ENCODE assay signal across 29 mouse cellular contexts in genomic region chr13:113353546-113353945, GRCm38 (mm10).
DNase-seq lines count a peak whose midpoint lies in the region; ATAC-seq and TF ChIP-seq lines count a peak whose summit lies in the region.
"Had no signal": no experiment of that assay in that cellular context is flagged by ENCODE, and none has a peak within 500 bp of the region (broad histone marks: within the 10 kb centered on the region; RNA-seq: fewer than 3 reads in every experiment).

No protein-coding gene starts in this region.

- ATAC-seq in hindbrain, embryonic 14.5 days (ENCODE audit: low FRiP score): no peak
- 0 out of 2 replicates have a peak, but pooled peaks have one; percentile 39 for ATAC-seq in stomach, embryonic 14.5 days (ENCODE audit: insufficient number of reproducible peaks, insufficient read depth, low FRiP score, low read depth)
- peak; percentile 66; the same call in 1 of the 2 replicates for ATAC-seq in stomach, embryonic 16.5 days (ENCODE audit: insufficient read depth, low FRiP score)
- ATAC-seq in lung, postnatal 0 days: no peak
- ATAC-seq: activated CD4-positive, CD25-positive, alpha-beta regulatory T cell, adult 4 months; CD4-positive, CD25-positive, alpha-beta regulatory T cell, adult 4 months; forebrain, embryonic 14.5 days; forebrain, embryonic 16.5 days; Patski had no signal

- WGBS in hindbrain, embryonic 10.5 days: 79% methylated on average over 3 of the region's 3 CpGs
- WGBS in hindbrain, embryonic 14.5 days: 74% methylated on average over 3 of the region's 3 CpGs
- 72% methylated on average over 3 of the region's 3 CpGs for WGBS in stomach, embryonic 14.5 days
- 62% methylated on average over 3 of the region's 3 CpGs for WGBS in stomach, embryonic 16.5 days
- 80% methylated on average over 3 of the region's 3 CpGs for WGBS in lung, postnatal 0 days

- TF ChIP-seq EP300 in lung, postnatal 0 days (IDR thresholded peaks at IDR 0.05): no peak

- H3K4me2 ChIP-seq in hindbrain, embryonic 14.5 days (replicated peaks): no peak overlapping the region
- no peak overlapping the region for H3K4me2 ChIP-seq in stomach, embryonic 14.5 days (replicated peaks; ENCODE audit: low read depth, low read length)
- no peak overlapping the region for H3K4me2 ChIP-seq in stomach, embryonic 16.5 days (ENCODE audit: low read depth, low read length)
- H3K4me2 ChIP-seq in lung, postnatal 0 days (replicated peaks; ENCODE audit: low read depth, low read length): no peak overlapping the region
- H3K4me2 ChIP-seq: embryonic facial prominence, embryonic 13.5 days; embryonic facial prominence, embryonic 15.5 days; forebrain, embryonic 12.5 days had no signal

- H3K36me3 ChIP-seq in hindbrain, embryonic 10.5 days: no peaks in the 10 kb centered on the region
- no peaks in the 10 kb centered on the region for H3K36me3 ChIP-seq in hindbrain, embryonic 14.5 days (replicated peaks; ENCODE audit: control insufficient read depth, insufficient read depth)
- no peaks in the 10 kb centered on the region for H3K36me3 ChIP-seq in stomach, embryonic 14.5 days (ENCODE audit: control insufficient read depth, insufficient read depth, low read length)
- H3K36me3 ChIP-seq in stomach, embryonic 16.5 days (ENCODE audit: control insufficient read depth, insufficient read depth, low read length): no peaks in the 10 kb centered on the region
- no peaks in the 10 kb centered on the region for H3K36me3 ChIP-seq in lung, postnatal 0 days (ENCODE audit: insufficient read depth, low read length)
- H3K36me3 ChIP-seq: embryonic facial prominence, embryonic 13.5 days; embryonic facial prominence, embryonic 15.5 days; forebrain, embryonic 10.5 days; forebrain, embryonic 12.5 days; G1E had no signal

- no peaks in the 10 kb centered on the region for H3K9me3 ChIP-seq in hindbrain, embryonic 10.5 days
- no peaks in the 10 kb centered on the region for H3K9me3 ChIP-seq in hindbrain, embryonic 14.5 days (ENCODE audit: control insufficient read depth, low read length)
- H3K9me3 ChIP-seq in stomach, embryonic 14.5 days (ENCODE audit: control insufficient read depth, low read depth, low read length): no peaks in the 10 kb centered on the region
- no peaks in the 10 kb centered on the region for H3K9me3 ChIP-seq in stomach, embryonic 16.5 days (replicated peaks; ENCODE audit: control insufficient read depth, low read length)
- no peaks in the 10 kb centered on the region for H3K9me3 ChIP-seq in lung, postnatal 0 days (ENCODE audit: low read length)
- H3K9me3 ChIP-seq: embryonic facial prominence, embryonic 13.5 days; embryonic facial prominence, embryonic 15.5 days; forebrain, embryonic 10.5 days; forebrain, embryonic 12.5 days; G1E had no signal

- DNase-seq in hindbrain, embryonic 10.5 days (ENCODE audit: low spot score): no peak
- DNase-seq in hindbrain, embryonic 14.5 days (ENCODE audit: low spot score): no peak
- DNase-seq in lung, postnatal 0 days (ENCODE audit: low spot score): no peak
- DNase-seq in adrenal gland, postnatal 4 days (ENCODE audit: low spot score in 2 of 2): no peak
- DNase-seq: adrenal gland, adult 8-10 months; adrenal gland, postnatal 14 days; adrenal gland, postnatal 36 days; B cell, adult 2 months; cerebellum, adult 11 months; cerebellum, adult 18-20 months; cerebellum, adult 8-10 months; cerebellum, adult 9-11 months; cerebellum, postnatal 14 days; cerebellum, postnatal 36 days; embryo, embryonic 11 days had no signal

- peaks cover 64% of the 10 kb centered on the region for H3K4me1 ChIP-seq in hindbrain, embryonic 10.5 days (replicated peaks)
- H3K4me1 ChIP-seq in hindbrain, embryonic 14.5 days (replicated peaks; ENCODE audit: control insufficient read depth, insufficient read depth, low read length): peaks cover 31% of the 10 kb centered on the region
- peaks cover 6% of the 10 kb centered on the region; the same call in 1 of the 2 replicates for H3K4me1 ChIP-seq in stomach, embryonic 14.5 days (ENCODE audit: control insufficient read depth, insufficient read depth, low read length)
- peaks cover 8% of the 10 kb centered on the region; the same call in 1 of the 2 replicates for H3K4me1 ChIP-seq in stomach, embryonic 16.5 days (ENCODE audit: control insufficient read depth, insufficient read depth, low read length)
- peaks cover 4% of the 10 kb centered on the region; the same call in 1 of the 2 replicates for H3K4me1 ChIP-seq in lung, postnatal 0 days (ENCODE audit: insufficient read depth, low read depth, low read length)

- no peak overlapping the region for H3K4me3 ChIP-seq in hindbrain, embryonic 10.5 days
- no peak overlapping the region for H3K4me3 ChIP-seq in hindbrain, embryonic 14.5 days (replicated peaks; ENCODE audit: low read length)
- H3K4me3 ChIP-seq in stomach, embryonic 14.5 days (ENCODE audit: low read depth, low read length): no peak overlapping the region
- H3K4me3 ChIP-seq in stomach, embryonic 16.5 days (replicated peaks; ENCODE audit: low read length): no peak overlapping the region
- H3K4me3 ChIP-seq in lung, postnatal 0 days (ENCODE audit: low read depth, low read length): no peak overlapping the region
- H3K4me3 ChIP-seq: embryonic facial prominence, embryonic 13.5 days; embryonic facial prominence, embryonic 15.5 days; erythroblast, embryonic 14.5 days; forebrain, embryonic 10.5 days; forebrain, embryonic 12.5 days had no signal

- H3K9ac ChIP-seq in hindbrain, embryonic 14.5 days: no peak overlapping the region
- no peak overlapping the region for H3K9ac ChIP-seq in stomach, embryonic 14.5 days (replicated peaks; ENCODE audit: low read depth, low read length)
- H3K9ac ChIP-seq in stomach, embryonic 16.5 days (ENCODE audit: low read length): no peak overlapping the region
- H3K9ac ChIP-seq in lung, postnatal 0 days (replicated peaks; ENCODE audit: low read depth): no peak overlapping the region
- H3K9ac ChIP-seq: embryonic facial prominence, embryonic 13.5 days; embryonic facial prominence, embryonic 15.5 days; forebrain, embryonic 12.5 days had no signal

- TF ChIP-seq CTCF in lung, postnatal 0 days (IDR thresholded peaks at IDR 0.05): no peak

- peak overlapping the region; percentile 53; the same call in 1 of the 2 replicates for H3K27ac ChIP-seq in hindbrain, embryonic 10.5 days
- no peak overlapping the region for H3K27ac ChIP-seq in hindbrain, embryonic 14.5 days
- no peak overlapping the region for H3K27ac ChIP-seq in stomach, embryonic 14.5 days (ENCODE audit: low read length)
- H3K27ac ChIP-seq in stomach, embryonic 16.5 days (ENCODE audit: low read length): peak overlapping the region; percentile 3; the same call in 1 of the 2 replicates
- no peak overlapping the region for H3K27ac ChIP-seq in lung, postnatal 0 days (ENCODE audit: low read length)
- H3K27ac ChIP-seq: embryonic facial prominence, embryonic 13.5 days; embryonic facial prominence, embryonic 15.5 days; forebrain, embryonic 10.5 days; forebrain, embryonic 12.5 days had no signal

- peaks cover 36% of the 10 kb centered on the region for H3K27me3 ChIP-seq in hindbrain, embryonic 10.5 days (ENCODE audit: insufficient read depth, poor library complexity, severe bottlenecking)
- H3K27me3 ChIP-seq in hindbrain, embryonic 14.5 days (ENCODE audit: control insufficient read depth, insufficient read depth, low read length): no peaks in the 10 kb centered on the region
- 0 out of 2 replicates have a peak, but pooled peaks cover 3% of the 10 kb centered on the region for H3K27me3 ChIP-seq in stomach, embryonic 14.5 days (ENCODE audit: control insufficient read depth, insufficient read depth, low read length)
- no peaks in the 10 kb centered on the region for H3K27me3 ChIP-seq in stomach, embryonic 16.5 days (ENCODE audit: control insufficient read depth, insufficient read depth, low read length)
- H3K27me3 ChIP-seq in lung, postnatal 0 days (replicated peaks; ENCODE audit: insufficient read depth, low read length): no peaks in the 10 kb centered on the region
- H3K27me3 ChIP-seq: CH12.LX; embryonic facial prominence, embryonic 13.5 days; embryonic facial prominence, embryonic 15.5 days; forebrain, embryonic 12.5 days; Patski had no signal

Comparison
In these comparisons a context has a peak if more than half of its experiments do, and no peak if none do; other contexts are left out.
1. H3K27ac ChIP-seq: peak in hindbrain, embryonic 10.5 days (single experiment) and stomach, embryonic 16.5 days (single experiment); none in hindbrain, embryonic 14.5 days (single experiment), stomach, embryonic 14.5 days (single experiment) and lung, postnatal 0 days (single experiment).
2. ATAC-seq: peak in stomach, embryonic 14.5 days (single experiment) and stomach, embryonic 16.5 days (single experiment); none in hindbrain, embryonic 14.5 days (single experiment) and lung, postnatal 0 days (single experiment).